Mouse (Mus musculus) CH12.LX (cell line): Measurements from ENCODE around the gene Bdkrb2. TPM values are rescaled to one million over a fixed set of nuclear protein-coding genes. Genes with fewer than 3 reads are reported as not detected.

Experiments
- DNase-seq: peaks from one replicate; pipeline ENCODE4 v3.0.0-alpha.2; 2013; ENCODE audit errors: extremely low read depth
- H3K27ac ChIP-seq: 2 replicates; pipeline ENCODE4 v1.5.1; 2012; ENCODE audit warnings: low read depth, mild to moderate bottlenecking, control low read depth, moderate library complexity; ENCODE audit not compliant: insufficient read depth
- H3K27me3 ChIP-seq: replicated peaks from 2 replicates; pipeline ENCODE3; 2012; ENCODE audit warnings: inconsistent platforms
- H3K36me3 ChIP-seq, 2 experiments: replicated peaks in 1 of 2; 2 replicates each; pipeline versions ENCODE3 to v1.6.1; 2012; ENCODE audit warnings: inconsistent platforms in 1 of 2, low read length in 1 of 2, mild to moderate bottlenecking in 1 of 2, mixed read lengths in 1 of 2, moderate library complexity in 1 of 2; ENCODE audit not compliant: control insufficient read depth in 1 of 2, insufficient read depth in 1 of 2
- H3K4me1 ChIP-seq, 2 experiments: 2 replicates each; pipeline ENCODE4 v1.6.1; 2012; ENCODE audit warnings: inconsistent platforms in 1 of 2, moderate library complexity in 1 of 2; ENCODE audit not compliant: insufficient read depth in 2 of 2, control insufficient read depth in 1 of 2
- H3K4me2 ChIP-seq: 2 replicates; pipeline ENCODE4 v1.6.1; 2012; ENCODE audit warnings: low read depth, mild to moderate bottlenecking, control low read depth; ENCODE audit not compliant: poor library complexity, insufficient read depth, severe bottlenecking
- H3K4me3 ChIP-seq, 3 experiments: fragments of 150-350 bp in 1 of 3; sonication (generic) in 1 of 3; replicated peaks in 1 of 3; 2 replicates each; pipeline versions ENCODE3 to v1.5.1; 2011 to 2012; ENCODE audit warnings: low read depth in 2 of 3, low read length in 2 of 3, mild to moderate bottlenecking in 2 of 3, moderate library complexity in 2 of 3, control low read depth in 1 of 3, improper control_type of control experiment in 1 of 3, inconsistent platforms in 1 of 3, mixed read lengths in 1 of 3; ENCODE audit not compliant: poor library complexity in 1 of 3
- H3K79me2 ChIP-seq: replicated peaks from 2 replicates; pipeline ENCODE4 v1.6.1; 2012; ENCODE audit warnings: mild to moderate bottlenecking, moderate library complexity; ENCODE audit not compliant: control insufficient read depth, poor library complexity, insufficient read depth, severe bottlenecking; ENCODE audit errors: extremely low read depth
- H3K9ac ChIP-seq: 2 replicates; pipeline ENCODE4 v1.6.1; 2012; ENCODE audit warnings: low read depth, mild to moderate bottlenecking, control low read depth, moderate library complexity; ENCODE audit not compliant: insufficient read depth
- H3K9me3 ChIP-seq: replicated peaks from 2 replicates; pipeline ENCODE3; 2012; ENCODE audit warnings: low read length, inconsistent platforms, mixed read lengths
- CTCF ChIP-seq, 2 experiments: IDR thresholded peaks in 1 of 2; conservative IDR thresholded peaks in 1 of 2; 2 replicates each; pipeline ENCODE4 v1.5.1; 2011 to 2012; ENCODE audit warnings: low read depth in 2 of 2, low read length in 2 of 2, improper control_type of control experiment in 1 of 2, inconsistent platforms in 1 of 2, mild to moderate bottlenecking in 1 of 2, moderate library complexity in 1 of 2
- ETS1 ChIP-seq: conservative IDR thresholded peaks from 2 replicates; pipeline ENCODE4 v1.6.1; 2012; ENCODE audit warnings: low read depth, mild to moderate bottlenecking, inconsistent platforms, low read length, improper control_type of control experiment, moderate library complexity
- HCFC1 ChIP-seq: IDR thresholded peaks from 2 replicates; pipeline ENCODE4 v1.6.1; 2012; ENCODE audit warnings: low read depth, mild to moderate bottlenecking, inconsistent platforms, low read length, improper control_type of control experiment
- IRF4 ChIP-seq: IDR thresholded peaks from 2 replicates; pipeline ENCODE4 v1.6.1; 2014; ENCODE audit warnings: low read depth, mild to moderate bottlenecking, inconsistent platforms, low read length, improper control_type of control experiment
- JUND ChIP-seq: conservative IDR thresholded peaks from 2 replicates; pipeline ENCODE4 v1.6.1; 2011; ENCODE audit warnings: low read depth, low read length, improper control_type of control experiment
- KAT2A ChIP-seq: IDR thresholded peaks from 2 replicates; pipeline ENCODE4 v1.6.1; 2012; ENCODE audit warnings: low read length, improper control_type of control experiment, inconsistent platforms; ENCODE audit not compliant: insufficient replicate concordance
- MAX ChIP-seq: IDR thresholded peaks from 2 replicates; pipeline ENCODE4 v1.6.1; 2011; ENCODE audit warnings: low read length, improper control_type of control experiment
- MAZ ChIP-seq: IDR thresholded peaks from 2 replicates; pipeline ENCODE4 v1.6.1; 2012; ENCODE audit warnings: low read depth, mild to moderate bottlenecking, inconsistent platforms, low read length, improper control_type of control experiment, moderate library complexity
- NELFE ChIP-seq: IDR thresholded peaks from 2 replicates; pipeline ENCODE4 v1.6.1; 2011; ENCODE audit warnings: low read depth, low read length, improper control_type of control experiment
- PAX5 ChIP-seq: IDR thresholded peaks from 2 replicates; pipeline ENCODE4 v1.6.1; 2012; ENCODE audit warnings: low read length, inconsistent platforms, mixed read lengths
- RAD21 ChIP-seq: IDR thresholded peaks from 2 replicates; pipeline ENCODE4 v1.6.1; 2011; ENCODE audit warnings: low read depth, mild to moderate bottlenecking, low read length, improper control_type of control experiment, moderate library complexity
- UBTF ChIP-seq: IDR thresholded peaks from 2 replicates; pipeline ENCODE4 v1.6.1; 2012; ENCODE audit warnings: low read depth, mild to moderate bottlenecking, inconsistent platforms, low read length, improper control_type of control experiment, moderate library complexity
- ZC3H11A ChIP-seq: IDR thresholded peaks from 2 replicates; pipeline ENCODE4 v1.6.1; 2012; ENCODE audit warnings: low read depth, mild to moderate bottlenecking, inconsistent platforms, low read length, improper control_type of control experiment
- ZKSCAN1 ChIP-seq: IDR thresholded peaks from 2 replicates; pipeline ENCODE4 v1.6.1; 2012; ENCODE audit warnings: low read depth, inconsistent platforms, low read length, improper control_type of control experiment, borderline replicate concordance
- ZMIZ1 ChIP-seq: IDR thresholded peaks from 2 replicates; pipeline ENCODE4 v1.6.1; 2012; ENCODE audit warnings: low read depth, mild to moderate bottlenecking, inconsistent platforms, low read length, improper control_type of control experiment
- ZNF384 ChIP-seq: IDR thresholded peaks from 2 replicates; pipeline ENCODE4 v1.6.1; 2012; ENCODE audit warnings: low read depth, low read length, improper control_type of control experiment, inconsistent platforms
- dilution Hi-C: fragments of 300-500 bp; cut with MboI; formaldehyde crosslinking; loops from 2 replicates; pipeline ENCODE4 v1.14.3; 2020; ENCODE audit warnings: low sequenced_read_pairs; ENCODE audit not compliant: extremely low pct_unique_long_range_greater_than_20kb, extremely low pct_ligation_motif_present
- in situ Hi-C: fragments of 300-500 bp; cut with MboI; formaldehyde crosslinking; loops from 3 replicates; pipeline ENCODE4 v1.14.3; 2019; ENCODE audit warnings: low sequenced_read_pairs, low pct_ligation_motif_present, low pct_unique_long_range_greater_than_20kb, mixed read lengths
- polyA plus RNA-seq: library from polyadenylated mRNA; unstranded; fragments of >175 nt; gene quantifications from 2 replicates; pipeline ENCODE4 v1.2.1, GENCODE M21; 2012; ENCODE audit warnings: low read depth; ENCODE audit not compliant: insufficient read length
- total RNA-seq, 2 experiments: library from RNA; depleted of rRNA; stranded (reverse); fragments of 300-350 nt in 1 of 2; fragments of >200 nt in 1 of 2; gene quantifications; 2 replicates each; pipeline ENCODE4 v1.2.3; 2012 to 2014

The Bdkrb2 gene
- total and polyA plus RNA-seq, 3 experiments, result 0.06 TPM; not detected in 2

DNA sequence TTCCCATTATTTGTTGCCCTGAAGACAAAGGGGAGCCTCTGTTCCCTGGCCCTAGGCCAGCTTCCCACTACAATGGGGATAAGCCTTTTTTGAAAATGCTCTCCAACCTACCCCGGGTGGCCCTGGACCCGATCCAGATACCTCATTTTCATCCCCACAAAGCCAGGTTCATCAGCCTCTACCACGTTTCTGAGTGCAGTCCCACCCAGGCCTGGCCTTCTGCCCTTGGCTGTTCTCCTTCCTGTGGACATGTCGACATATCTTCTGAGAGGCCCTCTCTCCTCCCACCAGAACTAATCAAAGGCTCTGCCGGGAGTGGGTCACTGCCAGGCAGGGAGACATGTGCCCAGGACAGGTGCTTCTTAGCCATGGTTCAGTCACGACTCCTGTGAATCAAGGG, 38.6 kb downstream of the Bdkrb2 start:
- peaks cover 3 to 61% of the 10 kb centered on the region in 2 experiments; a peak in 3 of 4 replicates for H3K4me1 ChIP-seq
- DNase-seq, result no peak
- no peak overlapping the region for H3K27ac ChIP-seq
- H3K9me3 ChIP-seq, result no peaks in the 10 kb centered on the region
- no peaks in the 10 kb centered on the region for H3K27me3 ChIP-seq
- no peak overlapping the region for H3K4me2 ChIP-seq
- in situ Hi-C loops (no loop called here), dilution Hi-C loops (no loop called here)
- TF ChIP-seq ETS1, result no peak
- no peak for TF ChIP-seq ZC3H11A
- TF ChIP-seq JUND, result no peak
- TF ChIP-seq RAD21, result no peak
- TF ChIP-seq HCFC1, result no peak
- TF ChIP-seq KAT2A, result no peak
- no peak for TF ChIP-seq ZMIZ1
- no peak for TF ChIP-seq ZNF384
- no peak for TF ChIP-seq PAX5
- no peak for TF ChIP-seq IRF4
- no peak for TF ChIP-seq MAZ
- no peak for TF ChIP-seq CTCF (conservative IDR thresholded peaks at IDR 0.05 in 1 of 2, IDR thresholded peaks at IDR 0.05 in 1 of 2; ENCODE audit: low read depth in 2 of 2, low read length in 2 of 2)
- TF ChIP-seq MAX, result no peak
- TF ChIP-seq NELFE, result no peak
- TF ChIP-seq ZKSCAN1, result no peak
- H3K79me2 ChIP-seq, result no peaks in the 10 kb centered on the region
- H3K36me3 ChIP-seq, result peaks cover 0 to 20% of the 10 kb centered on the region in 2 experiments
- no peak overlapping the region for H3K9ac ChIP-seq
- H3K4me3 ChIP-seq, result no peak overlapping the region

DNA sequence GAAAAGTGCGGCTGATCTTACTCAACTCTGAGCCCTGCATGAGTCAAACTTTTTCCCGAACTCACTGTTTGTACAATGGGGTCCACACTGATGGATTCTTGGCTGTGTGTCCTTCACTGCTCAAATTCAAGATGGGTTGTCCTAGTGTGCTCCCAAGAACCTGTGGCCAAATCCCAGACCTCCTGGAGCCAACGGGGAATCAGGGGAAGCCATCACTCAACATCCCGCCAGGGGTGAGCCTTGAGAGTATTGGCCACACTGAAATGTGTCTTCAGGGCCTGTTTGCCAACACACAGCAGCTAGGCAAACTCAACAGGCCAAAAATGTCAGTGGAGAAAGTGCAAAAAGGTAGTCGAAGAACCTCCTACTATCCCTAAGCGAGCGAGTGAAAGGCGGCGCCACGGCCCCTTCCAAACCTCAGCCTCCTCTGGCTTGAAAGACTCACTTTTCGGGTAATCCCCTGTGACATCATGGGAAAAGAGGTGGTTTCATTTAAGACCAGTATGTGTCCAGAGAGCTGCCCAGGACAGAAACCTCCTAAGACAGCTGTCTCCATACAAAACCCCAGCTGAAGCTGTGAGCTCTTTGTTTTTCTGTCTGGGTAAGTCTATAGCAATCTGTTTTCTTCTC, 39.7 kb downstream of the Bdkrb2 start, which contains the start of gene Bdkrb1:
Gene Bdkrb1, plus strand, starts transcription at position 505 of the 630 bp plus-strand sequence.
- in situ Hi-C loops (no loop called here), dilution Hi-C loops (no loop called here)
- DNase-seq, result peak; percentile 57
- H3K36me3 ChIP-seq, result peaks cover 0 to 27% of the 10 kb centered on the region in 2 experiments
- H3K4me2 ChIP-seq, result no peak within 1 kb of the TSS
- H3K27me3 ChIP-seq, result no peaks in the 10 kb centered on the region
- H3K9ac ChIP-seq, result no peak within 1 kb of the TSS
- H3K4me3 ChIP-seq, result peak within 1 kb of the TSS in 2 of 3 experiments; percentile 16
- H3K79me2 ChIP-seq, result no peaks in the 10 kb centered on the region
- no peaks in the 10 kb centered on the region for H3K9me3 ChIP-seq
- no peak for TF ChIP-seq ZKSCAN1
- no peak for TF ChIP-seq IRF4
- TF ChIP-seq ETS1, result peak; percentile 41; the same call in 1 of the 2 replicates
- TF ChIP-seq UBTF, result no peak
- no peak within 1 kb of the TSS for H3K27ac ChIP-seq
- H3K4me1 ChIP-seq, result peaks cover 3 to 49% of the 10 kb centered on the region in 2 experiments; a peak in 3 of 4 replicates
